Mouse (Mus musculus): Measurements from ENCODE around the gene Ribc1. TPM values are rescaled to one million over a fixed set of nuclear protein-coding genes. Genes with fewer than 3 reads are reported as not detected.
A peak's percentile ranks its signal among the peaks of the same experiment; 100 is the strongest.

The Ribc1 gene
- 1 to 10 TPM in 1 of 2 experiments, not detected in 1; 1.3 TPM for total RNA-seq (2021)
- long read RNA-seq, experiment 1 = 0 reads
- long read RNA-seq, experiment 2 = 0 reads

- Histone ChIP-seq H3K4me3 (peak within 1 kb of the TSS; percentile 66), H3K27ac (peak within 1 kb of the TSS; percentile 82)
- no peak for TF ChIP-seq CTCF (IDR thresholded peaks at IDR 0.05)
- intact Hi-C loops (cut with DNase I) = loop anchor here (2.0 to 5.0 kb wide), 3 partner anchors 69 to 214 kb away; partner anchors contain the start of gene Huwe1
- peak; percentile 83 to 89 for DNase-seq (ENCODE audit: extremely low spot score in 1 of 2, low spot score in 2 of 2)
Measured at GRCm38 (mm10) chrX:152016151-152017145, at the start of gene Ribc1, which contains the start of gene Smc1a. TSS of gene Ribc1 (minus strand) at chrX:152016295. TSS of gene Smc1a (plus strand) at chrX:152016428.

GRCm38 (mm10) chrX:152065674-152066073, 49.6 kb upstream of the Ribc1 start:
- no peak overlapping the region for H3K27ac ChIP-seq
- intact Hi-C loops (cut with DNase I) = loop anchor here (2.0 to 5.0 kb wide), 2 partner anchors 67 to 81 kb away; no protein-coding TSS in a partner anchor
- no peak for TF ChIP-seq CTCF (IDR thresholded peaks at IDR 0.05)

GRCm38 (mm10) chrX:152054094-152054493, 38.0 kb upstream of the Ribc1 start:
- TF ChIP-seq CTCF (IDR thresholded peaks at IDR 0.05) = no peak
- Histone ChIP-seq H3K4me3 (no peak overlapping the region), H3K27ac (no peak overlapping the region)
- intact Hi-C loops (cut with DNase I) = no loop called here
- no peak for DNase-seq (ENCODE audit: extremely low spot score in 1 of 2, low spot score in 2 of 2)

More at GRCm38 (mm10) chrX:152065674-152066073, 49.6 kb upstream of the Ribc1 start:
- H3K4me3 ChIP-seq = no peak overlapping the region
- no peak for DNase-seq (ENCODE audit: extremely low spot score in 1 of 2, low spot score in 2 of 2)

GRCm38 (mm10) chrX:152052546-152052945, 36.5 kb upstream of the Ribc1 start:
- intact Hi-C loops (cut with DNase I) = no loop called here
- H3K27ac ChIP-seq = no peak overlapping the region
- no peak for TF ChIP-seq CTCF (IDR thresholded peaks at IDR 0.05)
- no peak for DNase-seq (ENCODE audit: extremely low spot score in 1 of 2, low spot score in 2 of 2)
- H3K4me3 ChIP-seq = no peak overlapping the region

GRCm38 (mm10) chrX:152047230-152047629, 31.1 kb upstream of the Ribc1 start:
- peak; percentile 28 for TF ChIP-seq CTCF (IDR thresholded peaks at IDR 0.05)
- Histone ChIP-seq H3K27ac (no peak overlapping the region), H3K4me3 (no peak overlapping the region)
- intact Hi-C loops (cut with DNase I) = no loop called here
- no peak for DNase-seq (ENCODE audit: extremely low spot score in 1 of 2, low spot score in 2 of 2)

- no peak for TF ChIP-seq CTCF (IDR thresholded peaks at IDR 0.05)
- H3K27ac ChIP-seq = no peak overlapping the region
- DNase-seq (ENCODE audit: extremely low spot score in 1 of 2, low spot score in 2 of 2) = no peak
- intact Hi-C loops (cut with DNase I) = no loop called here
- H3K4me3 ChIP-seq = no peak overlapping the region
Measured at GRCm38 (mm10) chrX:152039865-152040264, 23.8 kb upstream of the Ribc1 start.

- DNase-seq (ENCODE audit: extremely low spot score in 1 of 2, low spot score in 2 of 2) = no peak
- Histone ChIP-seq H3K4me3 (no peak overlapping the region), H3K27ac (no peak overlapping the region)
- TF ChIP-seq CTCF (IDR thresholded peaks at IDR 0.05) = no peak
- intact Hi-C loops (cut with DNase I) = loop anchor here (5.0 kb wide), 2 partner anchors 72 to 217 kb away; partner anchors contain the start of gene Huwe1
Measured at GRCm38 (mm10) chrX:152019294-152019693, 3.2 kb upstream of the Ribc1 start.

GRCm38 (mm10) chrX:152017186-152017585, 1.1 kb upstream of the Ribc1 start:
- H3K27ac ChIP-seq = no peak overlapping the region
- intact Hi-C loops (cut with DNase I) = loop anchor here (2.0 to 5.0 kb wide), 3 partner anchors 70 to 215 kb away; partner anchors contain the start of gene Huwe1
- TF ChIP-seq CTCF (IDR thresholded peaks at IDR 0.05) = no peak
- peak overlapping the region; percentile 66 for H3K4me3 ChIP-seq
- no peak for DNase-seq (ENCODE audit: extremely low spot score in 1 of 2, low spot score in 2 of 2)

- no peak for DNase-seq (ENCODE audit: extremely low spot score in 1 of 2, low spot score in 2 of 2)
- intact Hi-C loops (cut with DNase I) = loop anchor here (2.0 to 5.0 kb wide), 3 partner anchors 68 to 213 kb away; partner anchors contain the start of gene Huwe1
- Histone ChIP-seq H3K27ac (peak overlapping the region; percentile 51), H3K4me3 (peak overlapping the region; percentile 66)
- peak; percentile 29 for TF ChIP-seq CTCF (IDR thresholded peaks at IDR 0.05)
Measured at GRCm38 (mm10) chrX:152015752-152016150, 344 bp downstream of the Ribc1 start.

GRCm38 (mm10) chrX:152007863-152008262, 8.2 kb downstream of the Ribc1 start:
- intact Hi-C loops (cut with DNase I) = no loop called here
- Histone ChIP-seq H3K27ac (no peak overlapping the region), H3K4me3 (no peak overlapping the region)
- no peak for DNase-seq (ENCODE audit: extremely low spot score in 1 of 2, low spot score in 2 of 2)
- TF ChIP-seq CTCF (IDR thresholded peaks at IDR 0.05) = no peak

GRCm38 (mm10) chrX:152002865-152003264, 13.2 kb downstream of the Ribc1 start:
- intact Hi-C loops (cut with DNase I) = loop anchor here (5.0 kb wide), 2 partner anchors 144 to 481 kb away; partner anchors contain the start of gene Phf8
- Histone ChIP-seq H3K4me3 (no peak overlapping the region; the same call in 1 of the 2 replicates), H3K27ac (no peak overlapping the region)
- TF ChIP-seq CTCF (IDR thresholded peaks at IDR 0.05) = no peak
- no peak for DNase-seq (ENCODE audit: extremely low spot score in 1 of 2, low spot score in 2 of 2)

Measured in left cerebral cortex, adult 2 months (tissue).